Mouse (Mus musculus): ENCODE data around the gene Jph4.

DNA sequence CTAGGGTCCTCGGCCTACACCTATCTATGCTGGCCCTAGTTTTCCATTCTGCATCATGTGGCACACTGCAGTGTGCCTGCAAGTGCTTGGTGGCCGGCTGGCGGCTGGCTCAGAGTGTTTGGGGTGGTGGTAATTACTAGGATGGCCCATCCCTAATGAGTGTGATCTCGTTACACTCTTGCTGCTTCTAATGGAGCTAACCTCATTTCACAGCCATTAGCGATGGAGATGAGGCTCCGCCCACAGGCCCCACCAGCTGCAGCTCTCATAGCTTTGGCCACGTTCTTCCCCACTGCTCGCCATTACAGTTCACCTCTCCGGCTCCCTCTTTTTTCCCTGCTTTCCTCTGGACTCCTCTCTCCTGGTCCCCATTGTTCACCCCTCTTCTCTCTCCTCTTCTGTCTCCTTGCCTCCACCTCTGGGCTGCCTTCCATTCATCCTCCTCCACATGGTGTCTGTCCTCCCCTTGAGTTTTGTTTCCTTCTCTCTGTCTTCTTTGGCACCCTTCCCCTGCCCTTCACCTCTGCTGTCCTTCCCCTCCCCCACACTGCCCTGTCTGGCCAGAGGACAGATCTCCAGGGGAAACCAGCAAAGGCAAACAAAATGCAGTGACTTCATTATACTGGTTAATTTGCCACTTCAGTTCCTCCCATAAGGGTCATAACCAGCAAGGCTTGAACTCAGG is 31.3 kb downstream of the Jph4 start:
- no peak for TF ChIP-seq POLR2A (IDR thresholded peaks at IDR 0.05; ENCODE audit: control insufficient read depth in 1 of 2, insufficient read depth in 1 of 2, low read depth in 1 of 2, low read length in 2 of 2, poor library complexity in 1 of 2)
- no peak for TF ChIP-seq CHD1 (IDR thresholded peaks at IDR 0.05; ENCODE audit: low read depth, low read length)
- no peak for TF ChIP-seq UBTF (IDR thresholded peaks at IDR 0.05; ENCODE audit: borderline replicate concordance, insufficient read depth, low read depth, low read length)
- TF ChIP-seq USF2 (IDR thresholded peaks at IDR 0.05; ENCODE audit: borderline replicate concordance in 1 of 2, insufficient read depth in 1 of 2, low read depth in 1 of 2, low read length in 2 of 2), result no peak
- TF ChIP-seq POLR2AphosphoS2 (IDR thresholded peaks at IDR 0.05; ENCODE audit: low read length), result no peak
- no peak for TF ChIP-seq BHLHE40 (IDR thresholded peaks at IDR 0.05; ENCODE audit: borderline replicate concordance, low read depth, low read length)
- no peak for TF ChIP-seq TBP (IDR thresholded peaks at IDR 0.05; ENCODE audit: low read depth, low read length)
- TF ChIP-seq GATA1 (IDR thresholded peaks at IDR 0.05; ENCODE audit: low read depth, low read length), result no peak
- no peak for TF ChIP-seq SIN3A (IDR thresholded peaks at IDR 0.05; ENCODE audit: low read length)
- TF ChIP-seq TCF12 (IDR thresholded peaks at IDR 0.05; ENCODE audit: low read depth, low read length), result no peak
- TF ChIP-seq CTCF (IDR thresholded peaks at IDR 0.05 in 2 of 3, conservative IDR thresholded peaks at IDR 0.05 in 1 of 3; ENCODE audit: control insufficient read depth in 1 of 3, insufficient read depth in 1 of 3, low read depth in 2 of 3, low read length in 3 of 3, poor library complexity in 1 of 3, severe bottlenecking in 1 of 3), result no peak
- TF ChIP-seq USF1 (IDR thresholded peaks at IDR 0.05; ENCODE audit: low read depth, low read length), result no peak
- no peak for TF ChIP-seq JUND (IDR thresholded peaks at IDR 0.05; ENCODE audit: low read depth, low read length)

All from MEL (cell line).